Mouse (Mus musculus) megakaryocyte-erythroid progenitor cell, adult 5 weeks (primary cell): ENCODE results near the gene Gm21721. TPM values are rescaled to one million over a fixed set of nuclear protein-coding genes. Genes with fewer than 3 reads are reported as not detected.

ENCODE experiments used
- polyA plus RNA-seq: library from polyadenylated mRNA; stranded (reverse); fragments of >175 nt; gene quantifications from 2 replicates; pipeline ENCODE4 v1.2.3, GENCODE M21; 2012

Gm21721 gene
- polyA plus RNA-seq: not detected in 2 replicates

DNA sequence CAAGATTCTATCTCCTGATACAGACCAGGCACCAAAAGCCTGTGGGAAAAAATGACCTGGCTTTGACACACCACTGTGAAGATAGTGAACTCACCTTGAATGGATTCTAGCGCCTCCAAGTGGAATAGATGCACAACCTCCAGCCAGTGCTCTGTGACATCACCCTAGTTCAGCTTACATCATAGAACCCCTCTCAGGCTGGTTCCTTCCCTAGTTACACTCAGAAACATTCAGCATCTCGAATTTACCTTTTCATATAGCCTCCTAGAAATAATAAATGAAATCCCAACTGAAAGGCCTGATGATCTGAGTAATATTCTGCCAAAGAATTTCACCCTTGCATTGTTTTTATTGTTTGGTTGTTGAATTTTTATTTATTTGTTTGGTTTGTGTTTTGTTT, at the start of gene Gm21721:
Gene Gm21721, minus strand, starts transcription at position 101 of the 400 bp plus-strand sequence.

Other genes starting within 250 kb of the Gm21721 start
- gene Gm21292, start 68.3 kb downstream of the Gm21721 start, polyA plus RNA-seq: not detected in 2 replicates
- not detected in 2 replicates for gene Gm21812, start 145.0 kb upstream of the Gm21721 start, polyA plus RNA-seq
- not detected in 2 replicates for gene Gm21874, start 214.0 kb upstream of the Gm21721 start, polyA plus RNA-seq